Mouse (Mus musculus) stomach, postnatal 0 days (tissue): ENCODE measurements around the gene C1qtnf6.

Source experiments
- CTCF ChIP-seq: IDR thresholded peaks from 2 replicates; pipeline ENCODE4 v1.5.1; 2016; ENCODE audit warnings: antibody characterized with exemption, low read depth, mild to moderate bottlenecking, moderate library complexity
- EP300 ChIP-seq: optimal IDR thresholded peaks from 2 replicates; pipeline ENCODE3; 2016; ENCODE audit warnings: antibody characterized with exemption

DNA sequence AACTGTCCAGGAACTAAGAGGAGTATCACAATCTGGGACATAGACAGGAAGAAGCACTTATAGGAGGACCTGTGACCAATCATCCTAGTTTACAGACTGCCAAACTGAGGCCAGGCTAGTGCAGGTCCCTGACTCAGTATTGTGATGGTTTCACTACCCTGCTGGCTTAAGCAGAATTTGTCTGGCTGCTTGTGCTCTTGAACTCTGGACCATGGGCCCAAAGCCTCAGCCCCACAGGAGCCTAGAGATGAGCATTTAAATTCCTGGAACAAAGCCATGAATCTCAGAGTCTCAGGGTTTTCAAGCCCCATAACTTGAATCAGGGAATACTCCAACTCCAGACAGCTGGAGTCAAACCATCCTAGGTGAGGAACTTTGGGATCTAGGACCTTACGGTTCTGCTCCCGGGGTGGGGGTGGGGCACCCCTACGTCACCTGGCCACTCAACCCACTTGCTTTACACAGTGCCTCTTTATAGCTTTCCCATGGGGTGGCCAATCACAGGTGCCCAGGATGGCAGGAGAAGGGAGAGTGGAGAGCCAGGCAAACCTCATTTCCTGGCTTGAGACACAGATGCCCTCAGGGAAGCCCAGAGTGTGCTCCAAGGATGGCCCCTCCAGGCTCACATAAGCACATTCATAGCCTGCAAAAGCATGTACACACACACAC, 11.0 kb upstream of the C1qtnf6 start:
- TF ChIP-seq CTCF (no peak), EP300 (no peak)
